Mouse (Mus musculus) ES-CJ7 (cell line): ENCODE results near the gene Prkg2.

ENCODE experiments used
- DNase-seq: peaks from one replicate; pipeline ENCODE4 v3.0.0; 2011; ENCODE audit warnings: low read depth, low spot score

Gene Prkg2

DNA sequence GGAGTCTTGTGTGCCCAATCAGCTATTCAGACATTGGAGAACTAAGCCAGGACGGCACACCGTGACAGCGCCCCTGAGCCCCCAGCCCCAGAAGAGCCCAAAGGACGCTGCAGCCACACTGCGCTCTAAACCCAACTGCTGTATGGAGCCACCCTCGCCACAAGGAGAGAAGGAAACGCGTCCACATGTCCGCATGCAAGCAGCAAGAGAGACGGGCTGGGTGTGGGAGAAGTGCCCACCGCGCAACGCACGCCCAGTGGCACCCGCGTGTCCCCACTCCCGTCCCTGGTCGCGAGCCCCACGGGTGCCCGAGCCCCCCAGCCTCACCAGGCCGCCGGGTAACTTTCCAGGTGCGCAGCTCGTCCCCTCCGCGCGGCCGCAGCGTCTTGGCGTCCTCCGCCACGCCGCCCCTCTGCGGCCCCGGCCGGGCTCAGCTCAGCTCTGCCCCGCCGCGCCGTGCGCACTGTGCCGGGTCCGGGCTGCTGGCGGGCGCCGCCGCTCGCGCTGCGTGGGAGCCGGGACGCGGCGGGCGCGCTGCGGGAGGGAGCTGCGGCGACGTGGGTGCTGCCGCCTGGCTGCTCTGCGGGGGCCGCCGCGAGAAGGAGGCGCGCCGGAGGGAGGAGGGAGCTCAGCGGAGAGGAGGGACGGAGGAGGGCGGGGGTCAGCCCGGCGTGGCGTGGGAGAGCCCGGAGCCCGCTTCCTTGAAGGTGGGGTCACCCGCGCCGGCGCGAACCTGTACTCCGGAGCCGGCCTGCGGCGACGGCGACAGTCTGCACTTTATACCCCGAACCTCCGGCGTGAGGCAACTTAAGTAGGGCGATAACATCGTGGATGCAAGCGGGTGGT lies at the start of gene Prkg2:
Gene Prkg2 (minus strand): TSS at position 756 of the 846 bp plus-strand sequence.
- DNase-seq = peak; percentile 34

DNA sequence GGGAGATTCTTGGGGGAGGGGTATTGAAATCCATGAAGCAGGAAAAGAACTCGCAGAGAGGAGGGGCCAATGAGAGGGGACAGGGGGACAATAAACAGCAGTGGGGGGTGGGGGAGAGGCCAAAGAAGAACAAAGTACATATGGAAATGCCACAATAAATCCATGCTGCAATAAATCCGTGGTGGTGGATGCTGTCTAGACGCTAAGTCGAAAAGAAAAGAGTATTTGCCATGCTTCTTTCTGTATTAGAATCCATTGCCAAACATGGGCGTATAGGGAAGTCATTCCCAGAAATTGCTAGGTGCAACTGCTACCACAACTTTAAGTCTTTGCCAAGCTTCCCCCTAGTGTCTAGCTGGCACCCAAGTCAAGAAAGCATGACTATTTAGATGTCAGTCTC lies 46.8 kb upstream of the Prkg2 start:
- no peak for DNase-seq

DNA sequence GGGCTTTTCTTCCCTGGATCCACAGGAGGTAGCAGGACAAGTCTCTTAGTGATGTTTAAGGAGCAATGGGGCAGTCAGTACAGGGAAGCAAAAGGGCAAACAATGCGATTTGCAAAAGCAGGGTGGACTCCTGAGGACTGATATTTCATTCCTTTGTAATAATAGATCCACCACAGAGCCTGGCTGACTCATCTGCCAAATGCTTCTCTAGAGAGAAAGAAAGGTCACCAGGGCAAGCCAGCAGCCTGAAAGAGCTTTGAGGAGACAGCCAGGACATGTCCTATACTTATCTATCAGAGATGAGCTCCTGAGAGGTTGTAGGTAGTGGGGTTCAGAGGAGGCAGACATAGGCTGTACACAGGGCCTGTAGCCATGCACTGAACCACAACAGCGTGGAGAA lies 41.2 kb upstream of the Prkg2 start:
- no peak for DNase-seq

DNA sequence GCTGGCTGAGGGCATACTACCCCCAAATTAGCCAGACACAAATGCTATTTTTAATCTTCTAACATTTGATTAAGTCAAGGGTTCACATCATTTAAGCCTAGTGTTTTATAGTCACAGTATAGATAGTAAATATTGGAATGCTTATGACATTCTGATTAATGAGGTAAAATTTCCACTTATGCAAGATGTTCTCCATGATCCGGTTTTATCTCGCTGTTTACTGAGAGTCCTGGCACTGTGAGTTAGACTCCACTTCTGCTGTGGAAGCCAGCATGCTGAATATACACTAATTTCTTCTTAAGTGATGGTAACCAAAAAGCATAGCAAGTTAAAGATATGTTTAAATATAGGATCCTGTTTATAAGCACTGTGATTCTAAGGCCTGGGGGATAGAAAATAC lies 31.2 kb upstream of the Prkg2 start:
- no peak for DNase-seq

DNA sequence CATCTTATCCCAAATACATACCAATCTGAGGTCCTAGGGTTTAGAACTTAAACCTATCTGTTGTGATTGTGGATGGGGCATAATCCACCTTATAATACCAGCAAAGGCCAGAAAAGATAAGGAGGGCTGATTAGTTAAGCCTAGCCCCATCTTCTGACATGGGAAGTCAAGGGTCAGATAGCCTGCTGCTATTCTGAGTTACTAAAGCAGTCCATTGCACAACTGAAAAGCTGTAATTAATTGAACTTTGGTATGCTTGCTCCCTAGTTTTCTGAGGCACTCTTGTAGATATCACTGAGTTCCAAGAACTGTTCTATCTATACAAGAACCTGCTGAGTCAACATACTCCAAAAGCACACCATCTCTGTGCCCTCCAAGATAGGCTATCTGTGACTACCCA lies 25.4 kb upstream of the Prkg2 start:
- no peak for DNase-seq

DNA sequence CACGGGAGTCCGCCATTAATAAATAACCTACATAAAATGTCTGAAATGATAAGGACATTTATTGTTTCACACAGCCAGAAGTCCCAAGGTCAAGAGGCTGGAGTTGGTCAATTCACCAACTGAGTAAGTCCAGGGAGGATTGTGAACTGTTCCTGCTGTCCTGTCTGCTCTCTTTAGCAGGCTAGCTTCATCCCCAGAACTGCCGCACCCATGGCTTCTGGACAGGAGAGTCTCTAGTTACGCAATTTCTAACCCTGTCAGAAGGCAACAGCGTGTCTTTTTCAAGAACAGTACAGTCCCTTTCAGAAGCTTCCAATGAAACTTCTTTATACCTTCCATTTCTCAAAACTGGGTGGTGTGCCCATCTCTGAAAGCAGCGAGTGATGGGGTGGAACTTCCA lies 1.9 kb upstream of the Prkg2 start:
- no peak for DNase-seq

DNA sequence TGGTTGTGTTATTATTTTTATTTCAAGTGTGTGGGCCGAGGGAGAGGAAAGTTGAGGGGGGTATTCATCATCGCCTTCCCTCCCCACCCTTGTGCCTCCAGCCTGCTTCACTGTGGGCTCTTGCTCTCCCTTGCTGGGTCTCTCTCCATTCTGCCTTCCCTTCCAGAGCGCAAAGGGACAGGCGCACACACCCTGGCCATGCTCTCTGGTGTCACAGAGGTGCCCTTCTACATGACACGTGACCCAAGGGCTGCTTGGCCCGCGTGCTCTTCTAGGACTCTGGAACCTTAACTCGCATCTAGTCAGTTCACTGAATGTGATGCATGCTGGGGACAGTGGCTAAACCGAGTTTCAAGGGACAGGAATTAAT lies 276 bp upstream of the Prkg2 start:
- DNase-seq = peak; percentile 19

DNA sequence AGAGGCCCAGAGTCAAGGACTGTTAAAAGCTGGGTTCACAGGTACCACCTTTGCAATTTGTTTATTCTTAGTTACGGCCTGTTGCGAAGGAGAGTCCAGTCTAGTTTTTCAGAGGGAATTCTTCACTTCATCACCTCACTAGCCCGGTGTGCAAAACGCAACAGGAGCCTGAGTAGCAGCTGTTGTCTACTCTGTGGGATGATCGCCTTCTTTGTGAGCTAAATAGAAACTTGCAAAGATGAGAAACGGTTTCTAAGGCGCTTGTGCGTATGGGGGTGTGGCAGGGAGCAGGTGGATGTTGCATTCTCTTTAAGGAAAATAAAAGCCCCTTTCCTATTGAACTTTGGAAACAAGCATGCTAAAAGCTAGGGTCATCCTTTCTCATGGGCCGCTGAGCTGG lies 1.2 kb downstream of the Prkg2 start:
- DNase-seq = no peak

DNA sequence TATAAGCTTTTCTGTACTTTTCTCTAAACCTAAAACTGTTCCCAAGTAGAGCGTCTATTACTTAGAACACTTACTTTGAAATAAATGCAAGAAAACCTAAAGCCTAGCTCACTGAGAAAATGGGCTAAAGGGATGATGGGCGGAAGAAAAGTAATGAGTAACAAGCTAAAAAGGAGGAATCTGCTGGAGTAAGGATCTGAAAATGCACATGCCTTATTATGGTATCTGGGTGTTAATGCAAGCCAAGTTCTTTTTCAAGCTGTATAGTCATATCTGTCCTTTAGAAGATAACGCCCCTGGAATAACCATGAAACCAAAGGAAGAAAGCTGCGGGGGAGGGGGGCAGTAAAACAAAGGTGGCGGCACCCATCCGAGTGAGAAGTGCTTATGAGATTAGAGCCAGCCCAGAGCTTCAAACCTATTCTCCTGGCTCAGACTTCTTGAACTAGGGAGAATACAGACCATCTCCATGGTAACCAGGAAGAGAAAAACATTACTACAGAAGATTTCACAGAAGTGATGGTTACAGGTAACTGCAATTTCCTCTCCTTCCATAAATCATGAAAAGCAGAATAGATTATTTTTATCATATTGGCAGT lies 5.5 kb downstream of the Prkg2 start:
- no peak for DNase-seq

DNA sequence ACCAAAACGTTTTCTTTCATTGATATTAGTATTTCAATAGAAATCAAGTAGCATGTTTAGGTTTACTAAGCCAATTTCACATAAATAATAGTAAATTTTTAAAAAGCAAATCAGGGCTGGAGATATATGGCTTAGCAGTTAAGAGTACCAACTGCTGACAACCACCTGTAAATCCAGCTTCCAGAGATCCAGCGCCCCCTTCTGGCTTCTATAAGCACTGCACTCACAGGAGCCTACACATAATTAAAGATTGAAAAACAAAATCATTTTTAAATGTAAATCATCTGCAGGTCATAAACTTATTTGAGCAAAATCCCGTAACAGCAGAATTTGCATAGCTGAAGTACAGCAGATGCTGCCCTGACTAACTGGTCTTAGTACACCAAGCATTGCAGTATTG lies 10.8 kb downstream of the Prkg2 start:
- DNase-seq = no peak

DNA sequence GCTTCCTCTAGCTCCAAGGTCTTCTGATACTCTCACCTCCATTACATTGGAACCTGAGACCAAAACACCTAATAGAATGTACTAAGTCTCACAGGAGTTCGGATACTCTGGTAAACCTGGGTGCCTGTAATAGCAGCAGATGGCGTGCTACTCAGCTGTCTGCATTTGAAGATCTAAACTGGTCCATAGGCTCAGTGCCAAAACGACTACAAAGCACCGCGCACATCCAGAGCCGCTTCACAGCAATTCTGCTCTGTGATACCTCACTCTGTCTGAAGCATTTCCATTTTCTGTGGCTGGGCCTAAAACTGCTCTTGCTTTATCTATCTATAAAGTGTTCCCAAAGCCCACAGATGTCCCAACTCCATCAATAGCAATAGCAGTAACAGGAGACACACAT lies 17.4 kb downstream of the Prkg2 start:
- no peak for DNase-seq

DNA sequence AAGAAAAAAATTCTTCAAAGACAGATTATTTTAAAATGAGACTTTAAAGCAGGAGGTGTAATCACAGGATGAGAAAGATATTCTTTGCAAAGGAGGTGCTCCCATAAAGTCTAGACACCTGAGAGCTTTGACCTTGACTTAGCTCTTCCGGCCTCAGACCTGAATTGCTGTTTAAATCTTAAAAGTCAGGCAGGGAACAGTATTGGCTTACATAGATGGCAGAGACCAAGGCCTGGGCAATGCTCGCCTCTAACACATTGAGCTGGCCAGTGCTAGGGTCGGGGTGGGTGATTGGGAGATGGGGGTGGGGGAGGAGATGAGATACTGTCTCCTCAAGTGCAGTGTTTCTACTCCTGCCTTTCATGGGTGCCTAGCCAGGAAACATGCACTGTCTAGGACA lies 22.0 kb downstream of the Prkg2 start:
- DNase-seq = no peak

DNA sequence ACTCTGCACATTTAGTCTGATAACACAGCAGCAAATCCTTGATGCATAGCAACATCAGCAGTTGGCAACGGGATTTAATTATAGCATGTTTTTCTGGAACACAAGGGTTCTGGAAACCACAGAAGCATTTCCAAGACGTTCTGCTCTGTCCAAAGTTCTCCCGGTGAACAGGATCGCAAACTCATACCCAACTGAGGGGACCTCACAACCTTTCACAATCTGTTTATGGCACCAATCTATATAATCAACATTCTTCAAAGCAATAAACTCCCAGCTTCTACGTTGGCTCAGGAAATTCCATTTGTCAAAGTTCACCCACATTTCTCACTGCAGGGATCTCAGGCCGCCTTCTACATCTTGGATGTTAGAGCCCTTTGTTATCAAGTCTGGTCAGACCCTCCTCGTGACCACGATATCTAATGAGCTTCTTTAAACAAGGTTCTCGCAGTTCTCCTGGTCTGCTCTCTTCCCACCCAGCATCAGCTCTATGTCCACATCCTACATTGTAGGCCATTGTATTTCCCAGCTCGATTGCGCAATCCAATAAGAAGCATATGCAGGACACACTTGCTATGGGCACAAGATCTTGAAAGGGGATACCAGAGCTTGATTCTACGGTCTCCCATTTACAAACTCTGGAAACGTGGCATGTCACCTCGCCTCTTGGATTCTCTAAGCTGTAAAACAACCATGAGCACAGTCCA lies 26.6 kb downstream of the Prkg2 start:
- no peak for DNase-seq

DNA sequence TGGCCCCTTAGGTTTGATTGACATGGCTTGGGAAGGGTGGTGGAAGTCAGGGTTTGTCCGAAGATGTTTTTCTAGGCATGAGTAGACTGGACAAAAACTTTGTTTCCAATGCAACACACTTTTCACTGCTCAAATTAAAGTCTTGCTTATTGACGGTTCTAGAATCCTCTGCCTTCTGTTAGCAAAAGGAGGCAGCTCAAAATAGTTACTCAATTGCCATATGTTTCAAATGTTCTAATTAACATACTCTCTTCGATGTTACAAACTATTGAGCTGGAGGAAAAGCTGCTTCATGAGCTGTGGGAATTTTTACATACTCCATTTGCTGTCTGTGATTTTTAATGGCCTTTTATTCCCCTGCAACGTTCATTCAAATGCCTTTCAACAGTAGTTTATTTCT lies 39.0 kb downstream of the Prkg2 start:
- no peak for DNase-seq

DNA sequence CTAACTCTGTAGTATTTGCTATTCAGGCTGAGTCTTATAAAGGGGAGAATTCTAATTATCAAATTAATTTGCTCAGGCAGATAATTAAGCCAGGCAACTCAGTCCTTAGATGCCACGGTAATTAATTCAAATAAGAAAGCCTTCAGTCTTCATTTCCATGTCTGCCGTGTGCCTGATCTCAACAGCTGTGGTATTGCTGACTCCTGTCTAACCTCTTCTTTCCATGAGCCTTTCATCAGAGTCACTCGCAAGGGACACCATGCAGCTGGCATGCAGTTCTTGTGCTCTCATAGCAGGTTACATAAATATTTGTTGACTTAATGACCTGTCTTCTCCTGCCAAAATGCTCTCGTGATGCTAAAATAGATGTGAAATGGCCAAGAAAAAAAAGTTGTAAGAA lies 41.4 kb downstream of the Prkg2 start:
- no peak for DNase-seq

DNA sequence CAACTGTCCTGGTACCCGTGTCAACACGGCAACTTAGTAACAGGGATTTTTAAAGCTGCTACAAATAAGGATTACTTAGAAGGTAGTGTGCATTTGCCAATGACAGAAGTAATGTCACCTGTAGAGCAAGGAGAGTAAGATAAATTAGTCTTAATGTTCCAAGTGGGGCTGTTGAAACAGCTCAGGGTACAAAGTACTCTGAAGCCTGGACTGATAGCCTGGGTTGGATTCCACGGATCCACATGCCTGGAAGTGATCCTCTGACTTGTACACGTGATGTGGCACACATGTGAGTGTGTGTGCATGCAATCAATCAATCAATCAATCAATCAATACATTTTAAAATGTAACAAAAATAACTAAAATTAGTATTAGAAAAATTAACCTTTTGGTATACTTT lies 45.6 kb downstream of the Prkg2 start:
- no peak for DNase-seq

DNA sequence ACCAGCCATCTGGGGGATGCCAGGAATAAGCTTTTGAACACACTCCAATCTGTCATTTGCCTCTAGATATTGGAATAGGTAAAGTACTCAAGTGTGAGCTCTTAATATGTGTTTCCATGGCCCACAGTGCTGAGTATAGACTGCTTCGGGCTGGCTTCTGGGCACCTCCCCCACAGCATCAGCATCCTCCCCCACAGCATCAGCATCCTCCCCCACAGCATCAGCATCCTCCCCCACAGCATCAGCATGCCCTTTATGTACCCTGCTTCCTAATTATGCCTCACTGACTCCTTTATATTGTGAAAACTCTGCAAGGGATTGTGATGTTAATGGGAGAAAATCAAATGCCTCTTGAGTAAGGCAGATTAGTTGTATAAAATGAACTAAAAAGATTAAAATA lies 49.5 kb downstream of the Prkg2 start:
- no peak for DNase-seq

DNA sequence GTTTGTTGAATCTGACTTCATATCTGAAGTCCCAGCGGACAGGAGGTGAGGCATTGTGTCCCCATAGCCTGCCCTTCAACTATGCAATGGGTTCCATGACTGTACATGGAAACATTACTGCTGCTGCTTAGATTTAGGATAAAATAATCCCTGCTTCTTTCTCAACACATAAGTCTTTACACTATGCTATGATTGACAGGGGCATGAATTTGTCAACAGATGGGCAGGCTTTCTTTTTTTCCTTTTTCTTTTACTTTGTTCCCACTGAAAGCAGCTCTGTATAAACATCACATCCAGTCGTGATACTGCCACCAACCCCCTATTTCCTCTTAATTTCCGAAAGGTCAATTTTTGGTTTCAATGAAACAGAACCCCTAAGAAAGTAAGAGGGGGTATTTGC lies 50.0 kb downstream of the Prkg2 start:
- no peak for DNase-seq

DNA sequence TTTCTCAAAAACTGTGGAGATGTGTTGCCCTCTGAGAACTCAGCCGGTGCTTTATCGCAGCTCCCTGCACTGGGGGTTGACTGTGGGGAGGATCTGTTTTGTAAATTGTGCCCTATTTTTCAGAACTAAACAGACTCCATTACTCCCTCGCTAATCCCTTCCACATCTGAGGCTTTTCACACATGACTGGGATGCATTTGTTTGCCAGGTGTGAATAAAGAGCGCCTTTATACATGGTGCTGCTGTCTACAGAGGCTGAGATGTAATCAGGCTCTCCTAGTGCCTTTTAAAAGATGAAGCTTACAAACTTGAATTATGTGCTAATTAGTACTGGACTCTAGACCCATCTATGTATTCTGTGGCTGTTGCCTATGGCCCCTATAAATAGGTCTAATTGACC lies 50.7 kb downstream of the Prkg2 start:
- no peak for DNase-seq

DNA sequence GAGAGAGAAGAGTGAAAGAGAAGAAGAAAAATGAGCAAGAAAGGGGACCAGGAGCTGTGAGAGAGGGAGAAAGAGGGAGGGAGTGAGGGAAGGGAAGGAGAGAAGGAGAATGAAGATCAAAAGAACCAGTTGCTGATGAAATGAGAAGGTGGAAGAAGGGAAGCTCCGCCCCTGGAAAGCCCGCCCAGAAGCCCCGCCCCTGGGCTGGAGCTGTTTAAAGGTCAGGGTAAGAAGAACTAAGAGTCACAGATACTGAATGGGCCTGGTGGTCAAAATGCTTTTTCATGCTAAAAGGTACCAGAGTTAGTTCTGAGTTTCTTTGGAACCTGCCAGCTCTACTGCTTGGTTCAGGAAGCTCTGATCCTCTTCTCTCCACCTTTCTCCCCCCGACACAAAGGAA lies 51.1 kb downstream of the Prkg2 start:
- peak; percentile 42 for DNase-seq

DNA sequence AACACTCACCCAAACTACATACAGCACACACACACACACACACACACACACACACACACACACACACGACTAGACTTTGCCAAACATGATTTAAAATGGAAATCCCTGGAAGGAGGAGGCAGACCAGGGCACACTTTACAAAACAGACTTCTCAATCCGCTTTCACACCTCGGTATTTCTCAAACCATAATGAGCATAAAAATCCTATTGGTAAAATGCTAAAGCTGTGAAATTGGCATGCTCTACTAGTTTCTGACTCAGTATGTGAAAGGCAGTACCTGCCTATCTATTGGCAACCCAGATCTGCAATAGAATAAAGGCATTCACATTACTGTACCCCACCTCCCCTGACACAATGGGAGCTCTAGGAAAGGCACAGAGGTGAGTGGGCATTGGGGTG lies 52.1 kb downstream of the Prkg2 start:
- no peak for DNase-seq

DNA sequence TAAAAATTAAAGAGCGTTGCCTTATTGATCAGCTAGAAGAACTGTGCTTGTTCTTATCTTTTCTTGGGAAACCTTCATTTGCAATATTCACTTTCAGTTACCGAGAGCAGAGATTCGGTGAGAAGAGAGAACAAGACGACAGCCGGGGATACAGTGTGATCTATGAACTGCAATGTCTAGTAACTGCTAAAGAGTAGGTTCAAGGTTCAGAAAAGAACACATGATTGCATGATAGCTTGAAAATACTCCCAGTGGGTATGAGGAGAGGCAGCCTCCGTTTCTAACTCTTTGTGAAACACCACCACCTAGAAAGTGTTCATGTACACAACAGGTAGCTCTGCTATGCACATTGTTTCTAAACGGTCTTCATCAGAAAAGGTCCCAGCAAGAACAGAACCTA lies 55.8 kb downstream of the Prkg2 start:
- no peak for DNase-seq

DNA sequence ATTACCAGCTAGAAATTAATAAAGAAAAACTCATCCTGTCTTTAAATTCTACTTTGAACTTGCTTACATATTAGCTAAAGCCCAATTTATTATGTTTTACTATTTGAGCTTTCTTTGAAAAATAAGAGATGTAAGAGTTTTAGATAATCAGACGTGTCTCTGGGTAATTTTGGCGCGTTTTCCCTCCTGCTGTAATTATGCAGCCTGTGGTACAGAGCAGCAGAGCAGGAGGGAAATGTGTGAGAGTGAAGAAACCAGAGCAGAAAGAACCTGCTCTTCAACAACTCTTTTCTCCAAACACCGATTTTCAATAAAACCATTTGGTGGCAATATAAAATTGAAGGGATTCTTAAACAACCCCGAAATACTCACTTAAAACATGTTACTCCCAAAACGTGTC lies 58.8 kb downstream of the Prkg2 start:
- no peak for DNase-seq
